Mouse (Mus musculus): ENCODE results near the gene Ppp1r14a. TPM values are rescaled to one million over a fixed set of nuclear protein-coding genes. Genes with fewer than 3 reads are reported as not detected.

Gene Ppp1r14a
- polyA plus RNA-seq, 1 experiment from 2014 or later: 16.5 TPM

DNA sequence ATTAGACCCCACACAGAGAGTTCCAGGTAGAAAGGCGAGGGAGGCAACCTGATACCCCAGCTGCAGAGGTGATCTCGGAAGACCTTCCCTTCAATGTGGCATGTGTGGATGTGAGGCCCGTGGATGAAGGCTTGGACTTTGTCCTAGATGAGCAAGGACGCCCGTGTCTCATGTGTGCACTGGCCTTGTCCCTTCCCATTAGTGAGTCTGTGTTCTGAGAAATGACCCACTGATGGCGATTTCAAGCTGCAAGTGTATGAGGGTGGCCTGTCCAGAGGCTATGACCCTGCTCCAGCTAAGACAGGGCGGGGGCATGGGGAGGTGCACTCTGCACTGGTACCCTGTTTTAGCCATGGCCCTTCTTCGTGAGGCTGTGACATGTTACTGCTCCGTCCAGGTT, 51.1 kb downstream of the Ppp1r14a start:
- no peak overlapping the region for H3K4me3 ChIP-seq (replicated peaks)
- H3K27me3 ChIP-seq: no peaks in the 10 kb centered on the region
- H3K4me1 ChIP-seq: peaks cover 12% of the 10 kb centered on the region
- H3K27ac ChIP-seq: no peak overlapping the region
- no peak overlapping the region for H3K9ac ChIP-seq
- no peaks in the 10 kb centered on the region for H3K9me3 ChIP-seq
- H3K4me2 ChIP-seq: no peak overlapping the region
- 88% methylated on average over 9 of the region's 9 CpGs for WGBS
- ATAC-seq (ENCODE audit: low FRiP score): no peak
- no peaks in the 10 kb centered on the region; the same call in 1 of the 2 replicates for H3K36me3 ChIP-seq (replicated peaks)

DNA sequence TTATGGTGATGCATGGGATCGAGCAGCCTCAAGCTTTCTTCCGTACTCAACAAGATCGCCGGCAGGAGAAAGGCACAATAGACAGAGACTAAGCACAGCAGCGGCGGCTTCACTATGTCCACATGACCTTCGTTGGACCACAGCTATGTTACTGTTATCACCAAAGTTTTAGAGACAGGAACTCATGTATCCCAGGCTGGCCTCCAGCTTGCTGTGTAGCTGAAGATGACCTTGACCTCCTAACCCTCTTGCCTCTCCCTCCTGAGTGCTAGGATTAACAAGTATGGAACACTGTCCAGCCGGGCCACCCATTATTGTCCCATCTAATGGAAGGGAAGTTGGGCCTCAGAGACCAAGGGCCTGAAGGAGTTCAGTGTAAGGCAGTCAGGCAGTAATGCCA, 51.7 kb downstream of the Ppp1r14a start:
- no peak overlapping the region for H3K27ac ChIP-seq
- H3K9ac ChIP-seq: no peak overlapping the region
- no peak overlapping the region for H3K4me3 ChIP-seq (replicated peaks)
- H3K36me3 ChIP-seq (replicated peaks): no peaks in the 10 kb centered on the region; the same call in 1 of the 2 replicates
- no peaks in the 10 kb centered on the region for H3K9me3 ChIP-seq
- peaks cover 18% of the 10 kb centered on the region for H3K4me1 ChIP-seq
- no peaks in the 10 kb centered on the region for H3K27me3 ChIP-seq
- ATAC-seq (ENCODE audit: low FRiP score): no peak
- WGBS: 94% methylated on average over 8 of the region's 8 CpGs
- H3K4me2 ChIP-seq: no peak overlapping the region

DNA sequence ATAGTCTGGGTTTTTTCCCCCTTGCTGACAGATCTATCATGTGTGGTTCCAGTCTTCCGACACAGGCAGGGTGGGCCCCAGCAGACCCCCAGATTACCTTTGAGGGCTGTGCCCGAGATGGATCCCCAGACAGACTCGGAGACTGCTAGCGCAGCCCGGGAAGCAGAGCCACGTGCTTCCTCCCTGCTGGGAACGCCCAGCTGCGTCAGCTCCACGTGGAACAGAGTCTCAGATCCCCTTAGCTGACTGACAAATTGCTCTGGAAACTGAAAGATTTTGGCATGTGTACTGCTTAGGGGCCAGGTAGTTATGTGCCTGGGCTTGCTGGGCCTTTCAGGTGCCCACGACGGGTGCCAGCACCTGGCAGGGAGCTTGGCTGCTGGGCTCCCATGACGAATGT, 52.6 kb downstream of the Ppp1r14a start:
- Histone ChIP-seq H3K4me1 (peaks cover 22% of the 10 kb centered on the region), H3K9ac (peak overlapping the region; percentile 4; the same call in 1 of the 2 replicates), H3K9me3 (no peaks in the 10 kb centered on the region), H3K27ac (peak overlapping the region; percentile 73), H3K4me2 (no peak overlapping the region), H3K4me3 (replicated peaks) (no peak overlapping the region), H3K27me3 (no peaks in the 10 kb centered on the region), H3K36me3 (replicated peaks) (no peaks in the 10 kb centered on the region; the same call in 1 of the 2 replicates)
- WGBS: 74% methylated on average over 12 of the region's 12 CpGs
- ATAC-seq (ENCODE audit: low FRiP score): no peak

DNA sequence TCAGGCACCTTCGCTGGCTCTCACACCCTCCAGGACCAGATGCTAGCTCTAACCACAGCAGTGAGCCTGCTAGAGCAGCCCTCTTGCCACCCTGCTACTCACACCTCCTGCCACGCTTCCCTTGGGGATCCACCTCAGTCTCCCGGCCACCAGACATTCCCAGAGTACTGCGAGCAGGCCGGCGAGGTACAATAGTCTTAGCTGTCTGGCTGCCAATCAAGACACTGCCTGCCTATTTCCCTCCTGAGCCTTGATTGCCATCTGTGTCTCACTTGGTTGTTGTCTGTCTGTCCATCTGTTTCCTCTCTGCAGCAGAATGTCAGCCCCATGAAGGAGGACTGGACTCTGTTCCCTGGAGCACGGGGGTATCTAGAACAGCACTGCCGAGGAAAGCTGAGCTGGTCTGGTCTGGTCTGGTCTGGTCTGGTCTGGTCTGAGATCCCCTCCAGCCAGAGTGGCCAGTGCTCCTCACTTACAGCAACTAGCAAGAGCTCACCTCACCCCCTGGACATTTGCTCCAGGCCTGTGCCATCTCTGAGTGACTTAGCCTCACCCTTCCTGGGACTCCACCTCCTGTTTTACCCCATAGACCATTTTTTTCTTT, 53.5 kb downstream of the Ppp1r14a start:
- ATAC-seq (ENCODE audit: low FRiP score): peak; percentile 59; the same call in 1 of the 2 replicates
- Histone ChIP-seq H3K4me2 (no peak overlapping the region), H3K27ac (peak overlapping the region; percentile 73), H3K27me3 (no peaks in the 10 kb centered on the region), H3K4me3 (replicated peaks) (no peak overlapping the region), H3K4me1 (peaks cover 27% of the 10 kb centered on the region), H3K9me3 (no peaks in the 10 kb centered on the region), H3K9ac (0 out of 2 replicates have a peak overlapping the region, but pooled peaks have one; percentile 12), H3K36me3 (replicated peaks) (no peaks in the 10 kb centered on the region)
- 54% methylated on average over 8 of the region's 8 CpGs for WGBS

Other genes starting within 250 kb of the Ppp1r14a start
- 3.6 and 4.8 TPM in 2 replicates for gene Ryr1, start 164.1 kb upstream of the Ppp1r14a start, polyA plus RNA-seq (2016; fragmentation: Nextera tagmentation; extraction: Ambion mirVana)
- gene Rasgrp4, start 154.5 kb upstream of the Ppp1r14a start, polyA plus RNA-seq (2016; fragmentation: Nextera tagmentation; extraction: Ambion mirVana): 0.34 and 0.58 TPM in 2 replicates
- gene Fam98c, start 133.1 kb upstream of the Ppp1r14a start, polyA plus RNA-seq (2016; fragmentation: Nextera tagmentation; extraction: Ambion mirVana): 16.4 and 17.7 TPM in 2 replicates
- 0.57 and 1.2 TPM in 2 replicates for gene Ggn, start 119.1 kb upstream of the Ppp1r14a start, polyA plus RNA-seq (2016; fragmentation: Nextera tagmentation; extraction: Ambion mirVana)
- 7.9 and 8.3 TPM in 2 replicates for gene Spred3, start 118.9 kb upstream of the Ppp1r14a start, polyA plus RNA-seq (2016; fragmentation: Nextera tagmentation; extraction: Ambion mirVana)
- 283 and 293 TPM in 2 replicates for gene Psmd8, start 108.6 kb upstream of the Ppp1r14a start, polyA plus RNA-seq (2016; fragmentation: Nextera tagmentation; extraction: Ambion mirVana)
- gene Catsperg1, start 75.3 kb upstream of the Ppp1r14a start, polyA plus RNA-seq (2016; fragmentation: Nextera tagmentation; extraction: Ambion mirVana): 0.78 and 0.87 TPM in 2 replicates
- gene Kcnk6, start 56.8 kb upstream of the Ppp1r14a start, polyA plus RNA-seq (2016; fragmentation: Nextera tagmentation; extraction: Ambion mirVana): 0.43 and 0.63 TPM in 2 replicates
- 70.3 and 73.8 TPM in 2 replicates for gene Yif1b, start 51.0 kb upstream of the Ppp1r14a start, polyA plus RNA-seq (2016; fragmentation: Nextera tagmentation; extraction: Ambion mirVana)
- 0.76 and 1.4 TPM in 2 replicates for gene 2200002D01Rik, start 40.8 kb upstream of the Ppp1r14a start, polyA plus RNA-seq (2016; fragmentation: Nextera tagmentation; extraction: Ambion mirVana)
- gene Spint2, start 7.4 kb upstream of the Ppp1r14a start, polyA plus RNA-seq (2016; fragmentation: Nextera tagmentation; extraction: Ambion mirVana): 42.2 and 45.0 TPM in 2 replicates
- 118 and 147 TPM in 2 replicates for gene Dpf1, start 14.6 kb downstream of the Ppp1r14a start, polyA plus RNA-seq (2016; fragmentation: Nextera tagmentation; extraction: Ambion mirVana)
- gene Sipa1l3, start 229.3 kb downstream of the Ppp1r14a start, polyA plus RNA-seq (2016; fragmentation: Nextera tagmentation; extraction: Ambion mirVana): 12.3 and 14.6 TPM in 2 replicates